Mouse (Mus musculus) midbrain, embryonic 14.5 days (tissue): ENCODE measurements around the gene Lama1. TPM values are rescaled to one million over a fixed set of nuclear protein-coding genes. Genes with fewer than 3 reads are reported as not detected.
A peak's percentile ranks its signal among the peaks of the same experiment; 100 is the strongest.
"Not testable (repeated sequence)": the region's sequence is repeated elsewhere in the genome, so short reads cannot be mapped to it uniquely, and the experiment has no call there.

Experiments used
- ATAC-seq: fragments of 200-750 bp; cut with Nextera tagmentation; 2 replicates; pipeline ENCODE4 v1.8.0; 2017; ENCODE audit warnings: moderate number of reproducible peaks, moderate library complexity; ENCODE audit not compliant: low FRiP score, low TSS enrichment
- DNase-seq: peaks from one replicate; pipeline ENCODE4 v3.0.0-alpha.2; 2015
- H3K27ac ChIP-seq: fragments of 300-500 bp; sonication (generic); replicated peaks from 2 replicates; pipeline ENCODE4 v1.5.1; 2014; ENCODE audit warnings: mild to moderate bottlenecking, low read depth, low read length, moderate library complexity
- H3K27me3 ChIP-seq: fragments of 300-500 bp; sonication (generic); 2 replicates; pipeline ENCODE4 v1.6.1; 2014; ENCODE audit warnings: low read length, control low read depth, mixed read lengths; ENCODE audit not compliant: control insufficient read depth, insufficient read depth
- H3K36me3 ChIP-seq: fragments of 300-500 bp; sonication (generic); 2 replicates; pipeline ENCODE4 v1.6.1; 2014; ENCODE audit warnings: low read length, control low read depth; ENCODE audit not compliant: control insufficient read depth, insufficient read depth
- H3K4me1 ChIP-seq: fragments of 300-500 bp; sonication (generic); 2 replicates; pipeline ENCODE4 v1.6.1; 2014; ENCODE audit warnings: mild to moderate bottlenecking, antibody characterized with exemption, low read length, control low read depth; ENCODE audit not compliant: control insufficient read depth, insufficient read depth
- H3K4me2 ChIP-seq: fragments of 300-500 bp; sonication (generic); 2 replicates; pipeline ENCODE4 v1.6.1; 2014; ENCODE audit warnings: mild to moderate bottlenecking, low read length, moderate library complexity
- H3K4me3 ChIP-seq: fragments of 300-500 bp; sonication (generic); replicated peaks from 2 replicates; pipeline ENCODE4 v1.5.1; 2014; ENCODE audit warnings: low read depth, low read length
- H3K9ac ChIP-seq: fragments of 300-500 bp; sonication (generic); replicated peaks from 2 replicates; pipeline ENCODE4 v1.6.1; 2014; ENCODE audit warnings: mild to moderate bottlenecking, low read length, moderate library complexity
- H3K9me3 ChIP-seq: fragments of 300-500 bp; sonication (generic); 2 replicates; pipeline ENCODE4 v1.6.1; 2016; ENCODE audit warnings: low read length, control low read depth, mixed read lengths; ENCODE audit not compliant: control insufficient read depth
- WGBS: fragments of 180-500 bp; shearing (Covaris S2); extraction: QIAGEN DNeasy Blood & Tissue Kit; methylation state at CpG from one replicate; pipeline ENCODE4 v1.1.7; 2014; 5-methylcytosine and 5-hydroxymethylcytosine counted together
- polyA plus RNA-seq: library from polyadenylated mRNA; unstranded; fragments of >200 nt; fragmentation: Nextera tagmentation; extraction: Ambion mirVana; gene quantifications from 2 replicates; pipeline ENCODE4 v1.2.1, GENCODE M21; 2014

Lama1 gene
- polyA plus RNA-seq, 1 experiment from 2014 or later = 10.1 TPM

DNA sequence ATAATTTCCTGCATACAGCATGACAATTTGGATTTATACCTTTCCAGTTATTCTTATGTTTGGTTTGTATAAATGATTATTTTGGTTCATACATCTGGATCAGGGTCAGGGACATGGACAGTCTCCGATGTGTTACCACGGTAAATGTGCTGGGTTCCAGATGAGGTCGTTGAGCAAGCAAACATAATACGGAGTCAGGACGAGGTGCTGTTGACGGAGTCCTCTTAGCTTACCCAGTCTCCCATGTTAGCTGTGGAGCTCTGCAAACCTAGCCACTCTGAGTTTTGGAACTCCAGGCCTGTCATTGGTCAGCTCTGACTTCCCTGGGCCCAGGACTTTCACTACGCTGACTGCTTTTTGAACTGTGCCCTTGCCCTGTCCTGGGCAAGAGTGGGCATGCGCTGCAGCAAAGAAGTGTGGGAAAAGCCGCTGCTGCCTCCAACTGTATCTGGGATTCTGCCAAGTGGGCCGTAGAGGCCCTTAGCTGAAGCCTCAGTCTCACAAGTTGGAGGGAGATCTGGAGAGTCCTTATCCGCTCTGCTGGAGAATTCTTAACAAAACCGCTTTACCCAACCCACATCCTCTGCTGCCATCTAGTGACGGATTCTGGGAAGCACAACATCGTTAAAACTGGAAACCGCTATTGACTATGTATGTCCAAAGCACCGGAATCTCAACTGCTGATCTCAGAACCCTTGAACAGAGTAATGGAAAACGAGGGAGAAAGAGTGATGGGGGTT, 140.5 kb downstream of the Lama1 start:
- Histone ChIP-seq H3K4me1 (no peaks in the 10 kb centered on the region), H3K9ac (no peak overlapping the region), H3K4me2 (no peak overlapping the region), H3K27me3 (no peaks in the 10 kb centered on the region), H3K36me3 (no peaks in the 10 kb centered on the region), H3K9me3 (no peaks in the 10 kb centered on the region), H3K27ac (no peak overlapping the region), H3K4me3 (no peak overlapping the region)
- ATAC-seq (peak; percentile 64), DNase-seq (peak; percentile 92)
- WGBS = 56% methylated on average over 17 of the region's 17 CpGs

- Histone ChIP-seq H3K4me1 (no peaks in the 10 kb centered on the region), H3K9ac (no peak overlapping the region), H3K27me3 (no peaks in the 10 kb centered on the region), H3K4me3 (no peak overlapping the region), H3K4me2 (no peak overlapping the region), H3K27ac (no peak overlapping the region), H3K36me3 (no peaks in the 10 kb centered on the region), H3K9me3 (no peaks in the 10 kb centered on the region)
- DNase-seq (no peak), ATAC-seq (no peak)
- 89% methylated on average over 13 of the region's 13 CpGs for WGBS
Measured at GRCm38 (mm10) chr17:67838948-67839347, 141.9 kb downstream of the Lama1 start.

DNA sequence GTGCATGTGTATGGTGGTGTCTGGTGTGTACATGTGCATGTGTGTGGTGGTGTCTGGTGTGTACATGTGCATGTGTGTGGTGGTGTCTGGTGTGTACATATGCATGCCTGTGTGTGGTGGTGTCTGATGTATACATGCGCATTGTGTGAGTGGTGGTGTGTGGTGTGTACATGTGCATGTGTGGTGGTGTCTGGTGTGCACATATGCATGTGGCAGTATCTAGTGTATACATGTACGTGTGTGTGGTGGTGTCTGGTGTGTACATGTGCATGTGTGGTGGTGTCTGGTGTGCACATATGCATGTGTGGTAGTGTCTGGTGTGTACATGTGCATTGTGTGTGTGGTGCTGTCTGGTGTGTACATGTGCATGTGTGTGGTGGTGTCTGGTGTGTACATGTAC, 144.4 kb downstream of the Lama1 start:
- not testable (repeated sequence) for H3K27me3 ChIP-seq, H3K4me1 ChIP-seq, DNase-seq, ATAC-seq, H3K4me2 ChIP-seq, H3K27ac ChIP-seq, H3K9ac ChIP-seq, H3K4me3 ChIP-seq, H3K9me3 ChIP-seq, H3K36me3 ChIP-seq
- 100% methylated on average over 2 of the region's 2 CpGs for WGBS

- ATAC-seq = no peak
- Histone ChIP-seq H3K27ac (no peak overlapping the region), H3K4me3 (no peak overlapping the region), H3K27me3 (no peaks in the 10 kb centered on the region), H3K9me3 (no peaks in the 10 kb centered on the region), H3K9ac (no peak overlapping the region), H3K36me3 (no peaks in the 10 kb centered on the region), H3K4me1 (no peaks in the 10 kb centered on the region), H3K4me2 (no peak overlapping the region)
- 82% methylated on average over 10 of the region's 10 CpGs for WGBS
- peak; percentile 15 for DNase-seq
Measured at GRCm38 (mm10) chr17:67861080-67861630, 164.1 kb downstream of the Lama1 start.

- Histone ChIP-seq H3K4me1 (no peaks in the 10 kb centered on the region), H3K36me3 (no peaks in the 10 kb centered on the region), H3K27ac (no peak overlapping the region), H3K9ac (no peak overlapping the region), H3K27me3 (no peaks in the 10 kb centered on the region), H3K4me2 (no peak overlapping the region), H3K4me3 (no peak overlapping the region), H3K9me3 (no peaks in the 10 kb centered on the region)
- ATAC-seq (peak; percentile 62; the same call in 1 of the 2 replicates), DNase-seq (peak; percentile 88)
- 81% methylated on average over 16 of the region's 16 CpGs for WGBS
Measured at GRCm38 (mm10) chr17:67861744-67862535, 164.9 kb downstream of the Lama1 start.

DNA sequence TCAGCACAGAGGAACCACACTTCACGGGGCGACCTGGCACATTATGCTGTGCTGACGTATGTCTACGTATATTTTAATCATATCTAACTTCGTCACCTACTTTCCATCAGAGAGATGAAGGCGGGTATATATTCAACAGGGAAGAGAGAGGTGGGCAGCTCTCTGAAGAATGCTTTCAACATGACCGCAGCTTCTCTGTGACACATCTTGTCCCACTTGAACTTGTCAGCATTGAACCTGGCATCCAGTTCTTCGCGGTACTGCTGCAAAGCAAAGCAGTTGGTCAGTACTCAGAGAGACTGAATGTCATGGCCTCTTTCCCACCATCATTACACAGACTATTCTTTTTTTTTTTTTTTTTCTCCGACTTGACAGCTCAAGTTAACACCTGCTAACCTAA, 167.3 kb downstream of the Lama1 start:
- Histone ChIP-seq H3K9me3 (no peaks in the 10 kb centered on the region), H3K4me2 (no peak overlapping the region), H3K27ac (no peak overlapping the region), H3K36me3 (no peaks in the 10 kb centered on the region), H3K27me3 (no peaks in the 10 kb centered on the region), H3K9ac (no peak overlapping the region), H3K4me3 (no peak overlapping the region), H3K4me1 (no peaks in the 10 kb centered on the region)
- DNase-seq (no peak), ATAC-seq (no peak)
- 92% methylated on average over 10 of the region's 10 CpGs for WGBS

- DNase-seq = no peak
- H3K27ac ChIP-seq = no peak overlapping the region
- ATAC-seq = no peak
- H3K27me3 ChIP-seq = no peaks in the 10 kb centered on the region
- no peaks in the 10 kb centered on the region for H3K4me1 ChIP-seq
- no peak overlapping the region for H3K4me2 ChIP-seq
- no peak overlapping the region for H3K4me3 ChIP-seq
- H3K36me3 ChIP-seq = no peaks in the 10 kb centered on the region
- 89% methylated on average over 3 of the region's 3 CpGs for WGBS
- H3K9ac ChIP-seq = no peak overlapping the region
- no peaks in the 10 kb centered on the region for H3K9me3 ChIP-seq
Measured at GRCm38 (mm10) chr17:67864912-67865311, 167.9 kb downstream of the Lama1 start.

DNA sequence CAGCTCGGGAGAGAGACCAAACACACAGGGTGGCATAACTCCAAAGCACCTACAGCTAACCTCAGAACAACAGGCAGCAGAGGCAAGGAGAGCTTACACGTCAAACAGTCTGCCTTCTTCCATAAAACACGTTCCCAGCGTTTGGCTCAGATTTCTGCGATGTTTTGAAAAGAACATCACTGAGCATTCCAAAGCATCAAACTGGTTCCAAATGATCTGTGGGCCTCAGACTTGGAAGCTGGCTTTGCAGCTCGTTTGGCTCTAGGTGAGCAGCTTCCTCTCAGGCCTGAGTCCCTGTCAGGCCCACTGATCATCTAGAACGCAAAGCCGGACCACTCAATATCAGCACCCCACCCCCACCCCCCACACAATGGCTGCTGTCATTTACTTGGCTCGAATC, 169.0 kb downstream of the Lama1 start:
- H3K9ac ChIP-seq = no peak overlapping the region
- H3K27ac ChIP-seq = no peak overlapping the region
- no peak overlapping the region for H3K4me3 ChIP-seq
- H3K36me3 ChIP-seq = no peaks in the 10 kb centered on the region
- no peak for ATAC-seq
- no peaks in the 10 kb centered on the region for H3K9me3 ChIP-seq
- DNase-seq = no peak
- WGBS = 86% methylated on average over 9 of the region's 9 CpGs
- no peaks in the 10 kb centered on the region for H3K27me3 ChIP-seq
- H3K4me2 ChIP-seq = no peak overlapping the region
- H3K4me1 ChIP-seq = no peaks in the 10 kb centered on the region
